Mouse (Mus musculus): ENCODE measurements at regions not wholly inside any gene's neighbourhood (a gene's known extent, or its start where the extent isn't known, plus 50 kb on each side); places are given as distances from the start of the nearest gene placed in this dataset.

- Histone ChIP-seq H3K9ac (no peak overlapping the region), H3K4me3 (no peak overlapping the region), H3K4me2 (no peak overlapping the region), H3K36me3 (no peaks in the 10 kb centered on the region), H3K27me3 (peaks cover 13% of the 10 kb centered on the region), H3K9me3 (0 out of 2 replicates have a peak, but pooled peaks cover 2% of the 10 kb centered on the region), H3K27ac (no peak overlapping the region), H3K4me1 (peaks cover 15% of the 10 kb centered on the region)
- no peak for ATAC-seq (ENCODE audit: insufficient number of reproducible peaks, insufficient read depth, low FRiP score, low TSS enrichment, low read depth)
- 34% methylated on average over 4 of the region's 4 CpGs for WGBS
These were observed 412.6 kb upstream of the Sall1 start for GRCm38 (mm10) chr8:89456517-89456916.

GRCm38 (mm10) chr8:89455731-89456130 lies 411.8 kb upstream of the Sall1 start:
- no peak overlapping the region for H3K4me2 ChIP-seq
- H3K36me3 ChIP-seq, result no peaks in the 10 kb centered on the region
- WGBS, result 78% methylated on average over 5 of the region's 5 CpGs
- H3K4me3 ChIP-seq, result no peak overlapping the region
- ATAC-seq (ENCODE audit: insufficient number of reproducible peaks, insufficient read depth, low FRiP score, low TSS enrichment, low read depth), result no peak
- H3K9ac ChIP-seq, result no peak overlapping the region
- H3K27me3 ChIP-seq, result peaks cover 13% of the 10 kb centered on the region
- no peak overlapping the region for H3K27ac ChIP-seq
- 0 out of 2 replicates have a peak, but pooled peaks cover 2% of the 10 kb centered on the region for H3K9me3 ChIP-seq
- H3K4me1 ChIP-seq, result peaks cover 15% of the 10 kb centered on the region

DNA sequence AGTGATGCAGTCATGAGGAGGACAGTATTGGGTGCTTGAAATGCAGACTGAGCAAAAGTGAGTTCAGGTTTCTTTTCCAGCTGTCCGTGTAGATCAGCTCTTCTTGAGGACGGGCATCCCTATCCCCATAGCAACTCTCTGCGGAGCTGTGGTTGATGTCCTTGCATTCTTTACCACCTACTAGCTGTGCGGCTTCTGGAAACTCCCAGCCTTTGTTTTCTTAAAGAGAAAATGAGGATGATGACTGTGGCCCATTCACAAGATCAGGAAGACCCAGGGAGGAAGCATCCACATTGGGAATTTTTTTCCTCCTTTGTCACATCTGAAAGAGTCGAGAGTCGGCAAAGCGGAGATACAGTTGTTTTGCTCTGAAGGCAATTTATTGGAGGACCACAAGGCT lies 410.2 kb upstream of the Sall1 start:
- Histone ChIP-seq H3K4me3 (no peak overlapping the region), H3K27me3 (peaks cover 13% of the 10 kb centered on the region), H3K9me3 (0 out of 2 replicates have a peak, but pooled peaks cover 2% of the 10 kb centered on the region), H3K4me2 (no peak overlapping the region), H3K4me1 (peaks cover 1% of the 10 kb centered on the region; the same call in 1 of the 2 replicates), H3K9ac (no peak overlapping the region), H3K27ac (no peak overlapping the region), H3K36me3 (no peaks in the 10 kb centered on the region)
- 62% methylated on average over 7 of the region's 7 CpGs for WGBS
- ATAC-seq (ENCODE audit: insufficient number of reproducible peaks, insufficient read depth, low FRiP score, low TSS enrichment, low read depth), result no peak

DNA sequence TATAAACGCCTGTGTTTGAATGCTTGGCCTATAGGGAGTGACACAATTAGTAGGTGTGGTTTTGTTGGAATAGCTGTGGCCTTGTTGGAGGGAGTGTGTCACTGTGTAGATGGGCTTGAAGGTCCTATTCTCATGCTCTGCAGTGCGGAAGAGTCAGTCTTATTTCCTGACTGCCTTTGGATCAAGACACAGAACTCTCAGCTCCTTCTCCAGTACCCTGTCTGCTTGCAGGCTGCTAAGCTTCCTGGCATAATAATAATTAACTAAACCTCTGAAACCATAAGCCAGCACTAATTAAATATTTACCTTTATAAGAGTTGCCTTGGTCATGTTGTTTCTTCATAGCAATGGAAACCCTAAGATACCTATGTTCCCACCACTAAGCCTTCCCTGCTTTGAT lies 409.8 kb upstream of the Sall1 start:
- H3K27ac ChIP-seq, result no peak overlapping the region
- H3K4me2 ChIP-seq, result no peak overlapping the region
- ATAC-seq (ENCODE audit: insufficient number of reproducible peaks, insufficient read depth, low FRiP score, low TSS enrichment, low read depth), result no peak
- WGBS, result 92% methylated on average over 2 of the region's 2 CpGs
- H3K4me1 ChIP-seq, result no peaks in the 10 kb centered on the region
- H3K36me3 ChIP-seq, result no peaks in the 10 kb centered on the region
- peaks cover 13% of the 10 kb centered on the region for H3K27me3 ChIP-seq
- H3K9ac ChIP-seq, result no peak overlapping the region
- H3K4me3 ChIP-seq, result no peak overlapping the region
- 0 out of 2 replicates have a peak, but pooled peaks cover 2% of the 10 kb centered on the region for H3K9me3 ChIP-seq

DNA sequence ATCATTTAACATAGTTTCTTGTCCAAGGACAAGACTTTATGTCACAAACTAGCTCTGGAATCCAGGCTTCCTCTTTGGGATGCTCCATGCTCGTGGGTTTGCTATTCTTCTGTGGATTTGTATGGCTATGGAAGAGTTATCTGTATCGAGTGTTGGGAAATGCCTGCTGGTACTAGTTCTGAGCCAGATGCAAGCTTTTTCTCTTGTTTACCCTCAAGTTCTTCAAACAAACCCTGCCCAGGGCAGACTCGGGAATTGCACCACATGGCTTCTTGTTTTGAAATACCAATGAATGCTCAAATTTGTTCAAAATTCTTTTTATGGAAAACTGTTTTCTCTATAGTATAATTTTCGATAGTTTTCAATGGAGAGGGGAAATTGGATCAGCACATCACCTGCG lies 400.5 kb upstream of the Sall1 start:
- no peak overlapping the region for H3K4me3 ChIP-seq
- ATAC-seq (ENCODE audit: insufficient number of reproducible peaks, insufficient read depth, low FRiP score, low TSS enrichment, low read depth), result no peak
- no peak overlapping the region for H3K27ac ChIP-seq
- H3K36me3 ChIP-seq, result no peaks in the 10 kb centered on the region
- no peaks in the 10 kb centered on the region for H3K27me3 ChIP-seq
- H3K4me2 ChIP-seq, result no peak overlapping the region
- WGBS, result 61% methylated on average over 5 of the region's 5 CpGs
- H3K4me1 ChIP-seq, result no peaks in the 10 kb centered on the region
- H3K9ac ChIP-seq, result no peak overlapping the region
- no peaks in the 10 kb centered on the region for H3K9me3 ChIP-seq

DNA sequence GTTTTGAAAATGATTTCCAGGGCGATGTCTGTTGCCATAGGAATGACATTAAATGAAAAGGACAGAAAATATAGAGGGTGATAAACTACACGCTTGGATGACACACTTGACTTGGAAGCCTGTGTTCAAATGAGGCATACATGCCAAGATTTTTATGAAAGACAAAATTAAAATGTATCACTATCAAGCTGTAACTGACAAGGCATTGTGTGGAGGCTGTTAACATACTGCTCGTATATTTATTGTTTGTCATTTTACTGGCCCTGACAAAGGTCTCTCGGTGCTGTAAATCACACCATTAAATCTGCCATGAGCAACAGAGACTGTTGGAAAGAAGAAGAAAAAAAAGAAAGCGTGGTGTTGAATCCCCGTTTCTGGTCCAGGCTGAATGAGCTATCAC lies 395.3 kb upstream of the Sall1 start:
- Histone ChIP-seq H3K4me3 (no peak overlapping the region), H3K4me2 (no peak overlapping the region), H3K9ac (no peak overlapping the region), H3K4me1 (peaks cover 5% of the 10 kb centered on the region; the same call in 1 of the 2 replicates), H3K36me3 (no peaks in the 10 kb centered on the region), H3K27me3 (no peaks in the 10 kb centered on the region), H3K9me3 (no peaks in the 10 kb centered on the region), H3K27ac (no peak overlapping the region)
- no peak for ATAC-seq (ENCODE audit: insufficient number of reproducible peaks, insufficient read depth, low FRiP score, low TSS enrichment, low read depth)
- WGBS, result 84% methylated on average over 6 of the region's 6 CpGs

GRCm38 (mm10) chr8:89426969-89427368 lies 383.0 kb upstream of the Sall1 start:
- Histone ChIP-seq H3K4me1 (peaks cover 3% of the 10 kb centered on the region; the same call in 1 of the 2 replicates), H3K27ac (no peak overlapping the region), H3K4me2 (no peak overlapping the region), H3K4me3 (no peak overlapping the region), H3K9ac (no peak overlapping the region), H3K27me3 (no peaks in the 10 kb centered on the region), H3K36me3 (no peaks in the 10 kb centered on the region), H3K9me3 (no peaks in the 10 kb centered on the region)
- 83% methylated on average over 3 of the region's 3 CpGs for WGBS
- no peak for ATAC-seq (ENCODE audit: insufficient number of reproducible peaks, insufficient read depth, low FRiP score, low TSS enrichment, low read depth)

- Histone ChIP-seq H3K9ac (no peak overlapping the region), H3K9me3 (no peaks in the 10 kb centered on the region), H3K4me1 (no peaks in the 10 kb centered on the region; the same call in 1 of the 2 replicates), H3K27me3 (no peaks in the 10 kb centered on the region), H3K4me3 (no peak overlapping the region), H3K27ac (no peak overlapping the region), H3K36me3 (no peaks in the 10 kb centered on the region), H3K4me2 (no peak overlapping the region)
- no peak for ATAC-seq (ENCODE audit: insufficient number of reproducible peaks, insufficient read depth, low FRiP score, low TSS enrichment, low read depth)
- 44% methylated on average over 2 of the region's 2 CpGs for WGBS
These were observed 371.3 kb upstream of the Sall1 start for GRCm38 (mm10) chr8:89415287-89415686.

GRCm38 (mm10) chr8:89412500-89412899 lies 368.5 kb upstream of the Sall1 start:
- no peak overlapping the region for H3K9ac ChIP-seq

GRCm38 (mm10) chr8:89412046-89412445 lies 368.1 kb upstream of the Sall1 start:
- H3K9me3 ChIP-seq, result no peaks in the 10 kb centered on the region
- no peaks in the 10 kb centered on the region for H3K36me3 ChIP-seq
- no peaks in the 10 kb centered on the region; the same call in 1 of the 2 replicates for H3K4me1 ChIP-seq
- H3K4me2 ChIP-seq, result no peak overlapping the region
- no peak for ATAC-seq (ENCODE audit: insufficient number of reproducible peaks, insufficient read depth, low FRiP score, low TSS enrichment, low read depth)
- H3K27ac ChIP-seq, result no peak overlapping the region
- no peaks in the 10 kb centered on the region for H3K27me3 ChIP-seq
- WGBS, result 10% methylated on average over 7 of the region's 7 CpGs
- H3K4me3 ChIP-seq, result no peak overlapping the region
- H3K9ac ChIP-seq, result no peak overlapping the region

More at GRCm38 (mm10) chr8:89412500-89412899, 368.5 kb upstream of the Sall1 start:
- H3K9me3 ChIP-seq, result no peaks in the 10 kb centered on the region
- H3K4me2 ChIP-seq, result no peak overlapping the region
- H3K27me3 ChIP-seq, result no peaks in the 10 kb centered on the region
- ATAC-seq (ENCODE audit: insufficient number of reproducible peaks, insufficient read depth, low FRiP score, low TSS enrichment, low read depth), result no peak
- WGBS, result 46% methylated on average over 8 of the region's 8 CpGs
- H3K4me1 ChIP-seq, result no peaks in the 10 kb centered on the region; the same call in 1 of the 2 replicates
- H3K36me3 ChIP-seq, result no peaks in the 10 kb centered on the region
- H3K4me3 ChIP-seq, result no peak overlapping the region
- no peak overlapping the region for H3K27ac ChIP-seq

- WGBS, result 86% methylated on average over 5 of the region's 5 CpGs
- H3K4me2 ChIP-seq, result no peak overlapping the region
These were observed 362.7 kb upstream of the Sall1 start for GRCm38 (mm10) chr8:89406688-89407087.

GRCm38 (mm10) chr8:89404287-89404686 lies 360.3 kb upstream of the Sall1 start:
- ATAC-seq (ENCODE audit: insufficient number of reproducible peaks, insufficient read depth, low FRiP score, low TSS enrichment, low read depth), result no peak
- Histone ChIP-seq H3K36me3 (no peaks in the 10 kb centered on the region), H3K9ac (no peak overlapping the region), H3K27me3 (no peaks in the 10 kb centered on the region), H3K27ac (no peak overlapping the region), H3K9me3 (no peaks in the 10 kb centered on the region), H3K4me3 (no peak overlapping the region), H3K4me1 (peaks cover 7% of the 10 kb centered on the region; the same call in 1 of the 2 replicates), H3K4me2 (no peak overlapping the region)
- 87% methylated on average over 3 of the region's 3 CpGs for WGBS

More at GRCm38 (mm10) chr8:89406688-89407087, 362.7 kb upstream of the Sall1 start:
- H3K4me1 ChIP-seq, result peaks cover 7% of the 10 kb centered on the region; the same call in 1 of the 2 replicates
- no peaks in the 10 kb centered on the region for H3K9me3 ChIP-seq
- no peak overlapping the region for H3K4me3 ChIP-seq
- ATAC-seq (ENCODE audit: insufficient number of reproducible peaks, insufficient read depth, low FRiP score, low TSS enrichment, low read depth), result no peak
- H3K9ac ChIP-seq, result no peak overlapping the region
- H3K36me3 ChIP-seq, result no peaks in the 10 kb centered on the region
- H3K27ac ChIP-seq, result no peak overlapping the region
- H3K27me3 ChIP-seq, result no peaks in the 10 kb centered on the region
